Mouse (Mus musculus) E14TG2a.4 (cell line): Measurements from ENCODE around the gene Dnajb8.
A peak's percentile ranks its signal among the peaks of the same experiment; 100 is the strongest.

Experiments
- CTCF ChIP-seq: conservative IDR thresholded peaks from 2 replicates; pipeline ENCODE4 v1.5.1; 2014; ENCODE audit warnings: low read length
- NANOG ChIP-seq: IDR thresholded peaks from 2 replicates; pipeline ENCODE4 v1.6.1; 2014; ENCODE audit warnings: borderline replicate concordance, low read length, mixed read lengths
- POU5F1 ChIP-seq: IDR thresholded peaks from 2 replicates; pipeline ENCODE4 v1.6.1; 2014; ENCODE audit warnings: low read length, borderline replicate concordance

DNA sequence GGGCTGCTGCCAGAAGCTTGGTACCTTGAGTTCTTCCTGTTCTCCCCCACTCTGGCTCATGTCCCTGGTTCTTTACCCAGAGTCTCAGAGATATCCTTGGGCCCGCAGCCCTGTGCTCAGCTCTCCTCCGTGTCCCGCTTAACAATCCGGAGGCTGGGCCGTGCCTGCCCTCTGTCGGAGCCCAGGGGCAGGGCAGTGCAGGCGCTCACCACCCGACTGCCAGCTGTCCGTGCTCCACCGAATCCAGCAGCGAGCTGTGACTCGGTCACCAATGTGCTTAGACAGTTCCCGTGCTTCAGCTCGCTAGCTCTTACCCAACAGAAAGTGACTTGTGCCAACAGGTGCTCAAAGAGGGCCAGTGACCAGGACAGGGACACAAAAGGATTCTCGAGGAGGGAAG lies 20.5 kb downstream of the Dnajb8 start:
- peak; percentile 44 for TF ChIP-seq CTCF
- TF ChIP-seq NANOG = no peak
- no peak for TF ChIP-seq POU5F1
